Mouse (Mus musculus): ENCODE measurements around the gene Ptprd. TPM values are rescaled to one million over a fixed set of nuclear protein-coding genes. Genes with fewer than 3 reads are reported as not detected.

Gene Ptprd
- polyA plus RNA-seq, 1 experiment from 2014 or later = 46.2 TPM

DNA sequence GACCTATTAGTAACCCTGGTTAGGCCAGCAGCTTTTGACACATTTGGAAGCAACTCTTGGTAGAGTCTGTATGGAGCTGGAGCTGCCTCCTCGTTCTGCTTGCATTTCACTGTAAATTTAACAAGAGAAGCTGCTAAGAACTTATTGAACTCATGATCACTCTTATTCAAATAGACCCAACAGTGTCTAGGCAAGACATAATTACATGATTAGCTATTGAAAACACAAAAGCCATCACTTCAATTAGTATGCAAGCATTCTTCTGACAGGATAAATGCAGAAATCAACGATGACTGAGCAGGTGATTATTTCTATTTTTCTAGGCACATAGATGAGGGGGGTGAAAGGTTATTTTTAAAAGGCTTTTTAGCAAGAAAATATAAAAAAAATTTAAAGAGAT is 1104.5 kb downstream of the Ptprd start:
- Histone ChIP-seq H3K36me3 (ENCODE audit: control insufficient read depth, insufficient read depth, low read length) (no peaks in the 10 kb centered on the region), H3K27ac (replicated peaks; ENCODE audit: low read depth, low read length) (no peak overlapping the region), H3K4me3 (ENCODE audit: low read depth, low read length) (no peak overlapping the region), H3K4me1 (ENCODE audit: control insufficient read depth, insufficient read depth, low read length) (no peaks in the 10 kb centered on the region), H3K9me3 (ENCODE audit: control insufficient read depth, low read length) (no peaks in the 10 kb centered on the region), H3K9ac (ENCODE audit: low read depth, low read length) (no peak overlapping the region), H3K27me3 (replicated peaks; ENCODE audit: control insufficient read depth, insufficient read depth, low read length) (no peaks in the 10 kb centered on the region), H3K4me2 (ENCODE audit: low read depth, low read length) (no peak overlapping the region)
- 74% methylated on average over 2 of the region's 2 CpGs for WGBS
- ATAC-seq (ENCODE audit: low read depth) (no peak), DNase-seq (ENCODE audit: low spot score) (no peak)

DNA sequence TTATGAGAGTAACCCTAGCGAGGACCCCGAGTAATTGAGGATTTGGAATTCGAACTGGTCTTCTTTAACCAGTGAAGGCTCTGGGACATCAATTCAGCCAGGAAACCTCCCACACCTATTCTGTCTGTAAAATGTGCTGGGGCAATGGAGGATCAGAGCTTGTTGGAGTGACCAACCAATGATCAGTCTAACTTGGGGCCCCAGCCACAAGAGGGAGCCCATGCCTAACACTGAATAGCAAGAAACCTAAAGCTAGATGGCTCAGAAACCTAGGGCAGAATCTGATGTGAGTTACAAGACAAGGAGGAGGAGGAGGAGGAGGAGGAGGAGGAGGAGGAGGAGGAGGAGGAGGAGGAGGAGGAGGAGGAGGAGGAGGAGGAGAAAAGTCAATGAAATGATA is 1128.6 kb downstream of the Ptprd start:
- no peak for ATAC-seq (ENCODE audit: low read depth)
- Histone ChIP-seq H3K4me3 (ENCODE audit: low read depth, low read length) (no peak overlapping the region), H3K36me3 (ENCODE audit: control insufficient read depth, insufficient read depth, low read length) (no peaks in the 10 kb centered on the region), H3K27ac (replicated peaks; ENCODE audit: low read depth, low read length) (no peak overlapping the region), H3K4me1 (ENCODE audit: control insufficient read depth, insufficient read depth, low read length) (no peaks in the 10 kb centered on the region), H3K9ac (ENCODE audit: low read depth, low read length) (no peak overlapping the region), H3K4me2 (ENCODE audit: low read depth, low read length) (no peak overlapping the region), H3K27me3 (replicated peaks; ENCODE audit: control insufficient read depth, insufficient read depth, low read length) (no peaks in the 10 kb centered on the region), H3K9me3 (ENCODE audit: control insufficient read depth, low read length) (no peaks in the 10 kb centered on the region)
- 54% methylated on average over 3 of the region's 3 CpGs for WGBS
- DNase-seq (ENCODE audit: low spot score) = peak; percentile 57

DNA sequence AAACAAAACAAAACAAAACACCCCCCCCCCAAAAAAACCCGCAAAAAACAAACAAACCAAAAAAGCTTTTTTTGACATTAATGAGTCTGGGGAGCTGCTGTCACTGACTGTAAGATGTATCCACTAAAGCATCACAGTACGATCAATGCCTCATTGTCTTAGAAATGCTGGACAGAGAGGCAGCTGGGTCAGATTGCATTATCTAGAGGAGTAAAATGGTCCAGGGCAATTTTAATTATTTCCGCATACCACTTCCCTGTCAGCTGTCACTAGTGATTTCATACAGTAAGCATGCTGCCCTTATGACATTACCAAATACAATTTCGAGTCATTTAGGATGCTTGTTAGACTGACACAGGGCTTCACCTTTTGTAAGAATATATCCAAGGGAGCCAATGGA is 1134.2 kb downstream of the Ptprd start:
- WGBS = 48% methylated on average over 4 of the region's 4 CpGs
- H3K9me3 ChIP-seq (ENCODE audit: control insufficient read depth, low read length) = no peaks in the 10 kb centered on the region
- H3K4me3 ChIP-seq (ENCODE audit: low read depth, low read length) = no peak overlapping the region
- H3K9ac ChIP-seq (ENCODE audit: low read depth, low read length) = no peak overlapping the region
- no peak overlapping the region for H3K4me2 ChIP-seq (ENCODE audit: low read depth, low read length)
- no peak overlapping the region for H3K27ac ChIP-seq (replicated peaks; ENCODE audit: low read depth, low read length)
- DNase-seq (ENCODE audit: low spot score) (peak; percentile 61), ATAC-seq (ENCODE audit: low read depth) (peak; percentile 60; the same call in 1 of the 2 replicates)
- no peaks in the 10 kb centered on the region for H3K36me3 ChIP-seq (ENCODE audit: control insufficient read depth, insufficient read depth, low read length)
- H3K27me3 ChIP-seq (replicated peaks; ENCODE audit: control insufficient read depth, insufficient read depth, low read length) = no peaks in the 10 kb centered on the region
- H3K4me1 ChIP-seq (ENCODE audit: control insufficient read depth, insufficient read depth, low read length) = no peaks in the 10 kb centered on the region

DNA sequence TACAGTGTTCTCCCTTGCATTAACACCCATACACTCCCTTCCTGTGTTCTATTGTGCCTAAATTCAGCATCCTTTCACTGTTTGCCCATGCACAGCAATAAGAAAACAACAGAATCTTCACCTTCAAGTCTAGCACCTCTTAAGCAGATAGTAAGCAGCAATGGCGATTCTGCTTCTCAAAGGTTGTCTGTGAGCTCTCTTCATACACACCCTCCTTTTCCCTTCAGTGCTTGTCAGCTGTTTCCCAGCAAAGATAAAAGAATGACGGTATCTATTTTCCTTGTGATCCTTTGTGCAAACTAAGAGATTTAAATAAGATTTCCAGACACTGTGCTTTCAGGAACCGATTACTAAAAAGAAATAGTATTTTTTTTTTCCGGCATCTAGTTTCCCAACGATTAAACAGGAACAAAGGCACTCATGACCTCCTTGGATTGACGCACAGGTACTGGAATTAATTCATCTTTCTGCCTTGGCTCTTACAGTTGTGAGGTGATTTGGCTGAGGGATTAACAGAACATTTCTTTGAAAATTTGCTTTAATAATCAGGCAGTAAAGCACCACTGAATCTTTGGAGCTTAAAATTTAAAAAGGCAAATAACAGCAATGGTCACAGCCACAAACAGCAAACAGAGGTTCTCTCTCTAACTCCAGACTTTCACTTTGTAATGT is 1161.1 kb downstream of the Ptprd start:
- no peak for ATAC-seq (ENCODE audit: low read depth)
- no peaks in the 10 kb centered on the region for H3K36me3 ChIP-seq (ENCODE audit: control insufficient read depth, insufficient read depth, low read length)
- H3K9ac ChIP-seq (ENCODE audit: low read depth, low read length) = no peak overlapping the region
- WGBS = 72% methylated on average over 6 of the region's 6 CpGs
- no peaks in the 10 kb centered on the region for H3K4me1 ChIP-seq (ENCODE audit: control insufficient read depth, insufficient read depth, low read length)
- H3K27me3 ChIP-seq (replicated peaks; ENCODE audit: control insufficient read depth, insufficient read depth, low read length) = no peaks in the 10 kb centered on the region
- no peak for DNase-seq (ENCODE audit: low spot score)
- H3K4me2 ChIP-seq (ENCODE audit: low read depth, low read length) = no peak overlapping the region
- no peaks in the 10 kb centered on the region for H3K9me3 ChIP-seq (ENCODE audit: control insufficient read depth, low read length)
- no peak overlapping the region for H3K27ac ChIP-seq (replicated peaks; ENCODE audit: low read depth, low read length)
- no peak overlapping the region for H3K4me3 ChIP-seq (ENCODE audit: low read depth, low read length)

DNA sequence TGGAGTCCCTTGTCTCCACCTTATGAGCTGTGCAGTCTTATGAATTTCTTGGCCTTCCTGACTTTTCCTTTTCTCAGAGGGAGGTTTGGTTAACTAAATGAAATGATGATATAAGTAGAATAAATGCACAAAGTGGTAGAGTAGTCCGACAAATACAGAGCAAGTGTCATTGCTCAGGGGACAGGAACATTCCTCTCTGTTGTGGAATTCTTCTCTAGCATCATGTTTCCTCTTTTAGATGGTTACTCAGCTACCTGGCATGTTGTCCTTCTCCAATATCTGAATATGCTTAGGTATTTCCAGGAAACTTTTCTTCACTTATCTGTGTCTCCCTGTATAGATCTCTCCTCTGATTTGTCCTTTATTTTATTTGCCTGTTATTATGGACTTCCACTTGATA is 1207.3 kb downstream of the Ptprd start:
- no peaks in the 10 kb centered on the region for H3K4me1 ChIP-seq (ENCODE audit: control insufficient read depth, insufficient read depth, low read length)
- ATAC-seq (ENCODE audit: low read depth) (no peak), DNase-seq (ENCODE audit: low spot score) (no peak)
- no peak overlapping the region for H3K9ac ChIP-seq (ENCODE audit: low read depth, low read length)
- H3K4me3 ChIP-seq (ENCODE audit: low read depth, low read length) = no peak overlapping the region
- H3K27me3 ChIP-seq (replicated peaks; ENCODE audit: control insufficient read depth, insufficient read depth, low read length) = no peaks in the 10 kb centered on the region
- no peak overlapping the region for H3K27ac ChIP-seq (replicated peaks; ENCODE audit: low read depth, low read length)
- H3K4me2 ChIP-seq (ENCODE audit: low read depth, low read length) = no peak overlapping the region
- H3K9me3 ChIP-seq (ENCODE audit: control insufficient read depth, low read length) = no peaks in the 10 kb centered on the region
- 60% methylated on average over 1 of the region's 1 CpGs for WGBS
- H3K36me3 ChIP-seq (ENCODE audit: control insufficient read depth, insufficient read depth, low read length) = no peaks in the 10 kb centered on the region

DNA sequence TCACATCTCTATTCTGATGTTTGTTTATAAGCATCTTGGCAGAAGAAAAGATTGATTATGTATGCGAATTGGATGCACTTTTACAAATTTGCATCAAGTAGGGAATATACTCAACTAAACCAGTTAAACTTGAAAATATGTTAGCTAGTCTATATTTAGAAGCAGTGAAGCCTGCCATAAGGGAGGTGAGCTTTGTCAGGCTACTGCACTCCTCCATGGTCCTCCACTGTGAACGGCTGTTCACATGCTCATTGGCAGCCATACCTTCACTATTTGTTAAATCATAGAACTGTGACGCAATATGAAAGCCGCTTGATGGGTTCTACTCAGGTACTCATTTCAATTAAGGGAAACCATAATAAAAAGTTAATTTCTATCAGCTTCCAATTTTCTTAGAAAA is 1215.6 kb downstream of the Ptprd start:
- Histone ChIP-seq H3K36me3 (ENCODE audit: control insufficient read depth, insufficient read depth, low read length) (no peaks in the 10 kb centered on the region), H3K9ac (ENCODE audit: low read depth, low read length) (no peak overlapping the region), H3K4me3 (ENCODE audit: low read depth, low read length) (no peak overlapping the region), H3K4me1 (ENCODE audit: control insufficient read depth, insufficient read depth, low read length) (no peaks in the 10 kb centered on the region), H3K4me2 (ENCODE audit: low read depth, low read length) (no peak overlapping the region), H3K9me3 (ENCODE audit: control insufficient read depth, low read length) (no peaks in the 10 kb centered on the region), H3K27me3 (replicated peaks; ENCODE audit: control insufficient read depth, insufficient read depth, low read length) (no peaks in the 10 kb centered on the region), H3K27ac (replicated peaks; ENCODE audit: low read depth, low read length) (no peak overlapping the region)
- WGBS = 93% methylated on average over 4 of the region's 4 CpGs
- ATAC-seq (ENCODE audit: low read depth) = no peak
- no peak for DNase-seq (ENCODE audit: low spot score)

DNA sequence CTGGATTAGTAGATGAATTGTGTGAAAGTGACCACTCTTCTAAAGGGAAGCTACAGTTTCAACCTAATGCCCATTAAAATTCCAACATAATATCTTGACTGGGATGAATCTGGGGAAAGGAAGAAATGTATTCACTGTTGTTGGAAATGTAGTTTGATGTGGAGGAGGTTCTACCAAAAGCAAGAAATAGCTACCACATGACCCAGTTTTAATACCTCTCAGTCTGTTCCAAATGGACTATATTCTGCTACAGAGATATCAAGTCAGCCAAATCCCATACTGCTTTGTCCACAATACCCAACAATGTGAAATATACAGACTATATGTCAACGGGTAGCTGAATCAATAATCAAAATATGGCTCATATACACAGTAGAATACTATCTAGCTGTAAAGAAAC is 1221.8 kb downstream of the Ptprd start:
- no peak overlapping the region for H3K4me3 ChIP-seq (ENCODE audit: low read depth, low read length)
- no peaks in the 10 kb centered on the region for H3K4me1 ChIP-seq (ENCODE audit: control insufficient read depth, insufficient read depth, low read length)
- no peaks in the 10 kb centered on the region for H3K36me3 ChIP-seq (ENCODE audit: control insufficient read depth, insufficient read depth, low read length)
- WGBS = 85% methylated on average over 1 of the region's 1 CpGs
- ATAC-seq (ENCODE audit: low read depth) = no peak
- no peak overlapping the region for H3K27ac ChIP-seq (replicated peaks; ENCODE audit: low read depth, low read length)
- DNase-seq (ENCODE audit: low spot score) = no peak
- H3K27me3 ChIP-seq (replicated peaks; ENCODE audit: control insufficient read depth, insufficient read depth, low read length) = no peaks in the 10 kb centered on the region
- no peak overlapping the region for H3K4me2 ChIP-seq (ENCODE audit: low read depth, low read length)
- no peaks in the 10 kb centered on the region for H3K9me3 ChIP-seq (ENCODE audit: control insufficient read depth, low read length)
- H3K9ac ChIP-seq (ENCODE audit: low read depth, low read length) = no peak overlapping the region

DNA sequence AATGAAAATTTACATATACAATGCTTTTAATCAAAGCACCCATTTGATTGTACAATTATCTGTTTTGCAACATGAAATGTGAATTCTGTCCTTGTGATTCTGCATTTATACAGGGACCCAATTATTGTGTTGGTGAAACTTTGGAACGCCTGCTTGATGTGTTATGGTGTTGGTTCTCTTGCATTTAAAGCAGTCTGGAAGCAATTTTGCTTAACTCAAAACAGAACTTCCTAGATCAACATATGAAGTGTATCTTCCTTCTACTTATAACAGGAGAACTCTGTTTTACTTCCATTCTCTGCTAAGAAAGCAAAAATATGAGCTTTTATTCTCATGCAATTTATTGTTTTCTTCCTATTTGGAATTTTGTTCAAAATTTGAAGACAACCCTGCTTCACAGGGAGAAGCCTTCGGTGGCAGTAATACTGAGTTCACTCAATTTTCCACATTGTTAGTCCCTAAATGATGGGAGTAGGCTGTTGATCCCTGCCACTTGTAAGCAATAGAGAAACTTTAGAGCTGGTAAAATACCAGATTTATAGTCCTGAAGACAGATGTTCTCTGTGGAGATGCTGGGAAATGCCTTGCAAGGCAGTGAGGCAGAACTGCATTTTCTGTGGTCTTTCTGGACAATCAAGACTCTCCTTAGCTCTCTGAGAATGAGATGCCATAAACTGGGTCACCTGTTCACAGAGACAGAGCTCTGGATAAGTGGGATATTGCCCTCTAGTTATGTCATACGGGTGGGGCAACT is 1234.5 kb downstream of the Ptprd start:
- no peak overlapping the region for H3K27ac ChIP-seq (replicated peaks; ENCODE audit: low read depth, low read length)
- ATAC-seq (ENCODE audit: low read depth) = no peak
- no peaks in the 10 kb centered on the region for H3K9me3 ChIP-seq (ENCODE audit: control insufficient read depth, low read length)

DNA sequence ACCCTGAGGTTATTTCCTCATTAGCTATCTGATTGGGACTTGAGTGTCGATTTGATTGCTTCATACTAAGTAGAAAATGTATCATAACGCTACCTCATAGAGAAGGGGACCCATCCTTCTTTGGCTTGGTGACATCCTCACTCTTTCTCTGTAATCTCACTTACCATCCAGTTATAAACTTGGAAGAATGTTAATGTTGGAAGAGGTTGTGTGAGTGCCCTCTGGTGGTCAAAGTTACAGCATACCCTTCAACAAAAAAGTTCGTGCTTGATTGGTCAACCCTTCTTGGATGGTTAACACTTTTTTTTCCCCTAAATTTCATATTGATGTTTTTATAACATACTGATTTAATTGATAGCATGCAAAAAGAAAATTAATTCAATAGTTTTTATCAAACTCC is 1263.5 kb downstream of the Ptprd start:
- Histone ChIP-seq H3K27me3 (replicated peaks; ENCODE audit: control insufficient read depth, insufficient read depth, low read length) (no peaks in the 10 kb centered on the region), H3K27ac (replicated peaks; ENCODE audit: low read depth, low read length) (no peak overlapping the region), H3K9me3 (ENCODE audit: control insufficient read depth, low read length) (no peaks in the 10 kb centered on the region), H3K9ac (ENCODE audit: low read depth, low read length) (no peak overlapping the region), H3K4me1 (ENCODE audit: control insufficient read depth, insufficient read depth, low read length) (no peaks in the 10 kb centered on the region), H3K36me3 (ENCODE audit: control insufficient read depth, insufficient read depth, low read length) (no peaks in the 10 kb centered on the region), H3K4me2 (ENCODE audit: low read depth, low read length) (no peak overlapping the region), H3K4me3 (ENCODE audit: low read depth, low read length) (no peak overlapping the region)
- ATAC-seq (ENCODE audit: low read depth) (no peak), DNase-seq (ENCODE audit: low spot score) (peak; percentile 36)
- 48% methylated on average over 3 of the region's 3 CpGs for WGBS

More for the DNA sequence above, 1234.5 kb downstream of the Ptprd start:
- Histone ChIP-seq H3K4me3 (ENCODE audit: low read depth, low read length) (no peak overlapping the region), H3K9ac (ENCODE audit: low read depth, low read length) (no peak overlapping the region), H3K36me3 (ENCODE audit: control insufficient read depth, insufficient read depth, low read length) (no peaks in the 10 kb centered on the region), H3K27me3 (replicated peaks; ENCODE audit: control insufficient read depth, insufficient read depth, low read length) (no peaks in the 10 kb centered on the region), H3K4me1 (ENCODE audit: control insufficient read depth, insufficient read depth, low read length) (peaks cover 7% of the 10 kb centered on the region; the same call in 1 of the 2 replicates), H3K4me2 (ENCODE audit: low read depth, low read length) (no peak overlapping the region)
- peak; percentile 54 for DNase-seq (ENCODE audit: low spot score)
- WGBS = 38% methylated on average over 3 of the region's 3 CpGs

Data from embryonic facial prominence, embryonic 14.5 days (tissue).